Mouse (Mus musculus): ENCODE measurements around the gene Gm21394.
"Not testable (repeated sequence)": the region's sequence is repeated elsewhere in the genome, so short reads cannot be mapped to it uniquely, and the experiment has no call there.

Gm21394 gene

DNA sequence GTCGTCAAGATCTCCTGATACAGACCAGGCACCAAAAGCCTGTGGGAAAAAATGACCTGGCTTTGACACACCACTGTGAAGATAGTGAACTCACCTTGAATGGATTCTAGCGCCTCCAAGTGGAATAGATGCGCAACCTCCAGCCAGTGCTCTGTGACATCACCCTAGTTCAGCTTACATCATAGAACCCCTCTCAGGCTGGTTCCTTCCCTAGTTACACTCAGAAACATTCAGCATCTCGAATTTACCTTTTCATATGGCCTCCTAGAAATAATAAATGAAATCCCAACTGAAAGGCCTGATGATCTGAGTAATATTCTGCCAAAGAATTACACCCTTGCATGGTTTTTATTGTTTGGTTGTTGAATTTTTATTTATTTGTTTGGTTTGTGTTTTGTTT is at the start of gene Gm21394:
Gene Gm21394 (minus strand): TSS at position 101 of the 400 bp plus-strand sequence.
- not testable (repeated sequence) for DNase-seq (ENCODE audit: low spot score)
